Mouse (Mus musculus) adrenal gland (tissue): ENCODE data around the gene Arl15.

ENCODE experiments used
- intact Hi-C: fragments of 180-260 bp; cut with DNase I; formaldehyde crosslinking; loops from one replicate; pipeline ENCODE4 v1.15.1; 2025

Arl15 gene

DNA sequence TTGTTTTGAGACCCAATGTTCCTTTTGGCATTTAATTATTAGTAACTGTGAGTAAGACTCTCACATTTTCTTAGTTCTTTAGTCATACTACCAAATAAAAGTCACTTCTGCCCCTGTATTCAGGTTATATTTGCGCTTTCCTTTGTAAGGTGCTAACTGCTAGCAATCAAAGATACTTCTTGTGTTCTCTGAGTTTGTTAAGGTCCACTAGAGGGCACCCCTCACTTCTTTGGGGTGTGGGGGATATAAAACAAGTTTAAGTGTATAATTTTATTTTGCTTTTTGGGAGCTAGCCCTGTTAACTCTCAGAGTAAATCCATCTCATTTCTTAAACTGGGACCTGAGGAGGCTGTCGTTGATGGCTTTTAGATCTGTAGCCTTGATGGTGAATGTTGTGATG lies 73.4 kb downstream of the Arl15 start:
- intact Hi-C loops, result loop anchor here (5.0 to 10.0 kb wide), 2 partner anchors 225 to 823 kb away; partner anchors contain the start of gene Gpx8

DNA sequence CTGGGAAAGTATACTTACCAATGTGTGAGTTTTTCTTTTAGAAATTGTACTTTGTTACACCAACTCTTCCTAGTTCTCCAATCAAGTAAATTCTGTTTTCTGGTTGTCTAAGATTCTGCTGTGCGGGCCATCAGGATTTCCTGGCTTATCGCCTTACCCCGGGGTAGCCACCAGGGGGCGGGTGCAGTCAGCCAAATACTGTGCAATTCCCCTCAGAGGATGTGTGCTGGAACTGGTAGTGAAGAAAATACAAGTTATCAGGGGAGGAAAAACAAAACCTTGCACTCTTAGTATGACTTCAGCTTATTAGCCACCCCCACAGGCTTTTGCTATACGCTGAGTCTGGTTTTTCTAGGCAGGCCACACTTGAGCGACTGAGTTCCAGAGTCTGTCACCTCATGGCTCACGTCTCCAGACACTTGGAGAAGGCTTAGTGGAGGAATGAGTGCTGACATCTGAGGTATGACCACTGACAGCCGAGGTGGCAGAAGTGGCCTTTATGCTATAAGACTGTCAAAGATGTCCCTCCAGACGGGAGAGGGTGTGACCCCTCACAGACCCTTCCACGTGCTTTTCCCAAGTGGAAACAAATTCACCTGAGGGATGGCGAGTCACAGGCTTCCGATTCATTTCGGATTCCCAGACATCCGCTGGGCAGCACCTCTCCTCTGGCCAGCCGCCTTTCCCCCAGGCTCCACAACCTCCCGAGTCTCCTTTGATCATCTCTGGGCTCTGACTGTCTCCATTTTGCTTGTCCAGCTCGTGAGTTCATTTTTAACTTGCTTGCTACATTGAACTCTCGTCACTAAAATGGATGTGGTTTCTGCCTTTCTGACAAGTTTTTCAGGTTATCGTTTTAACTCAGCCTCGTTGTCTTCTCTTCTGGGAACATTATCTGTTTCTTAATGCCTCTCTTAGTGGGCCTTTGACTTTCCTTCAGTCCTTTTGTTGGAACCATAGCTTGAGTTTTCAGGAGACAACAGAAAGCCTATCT lies 75.2 kb downstream of the Arl15 start:
- intact Hi-C loops, result loop anchor here (5.0 to 10.0 kb wide), 2 partner anchors 227 to 825 kb away; partner anchors contain the start of gene Gpx8

DNA sequence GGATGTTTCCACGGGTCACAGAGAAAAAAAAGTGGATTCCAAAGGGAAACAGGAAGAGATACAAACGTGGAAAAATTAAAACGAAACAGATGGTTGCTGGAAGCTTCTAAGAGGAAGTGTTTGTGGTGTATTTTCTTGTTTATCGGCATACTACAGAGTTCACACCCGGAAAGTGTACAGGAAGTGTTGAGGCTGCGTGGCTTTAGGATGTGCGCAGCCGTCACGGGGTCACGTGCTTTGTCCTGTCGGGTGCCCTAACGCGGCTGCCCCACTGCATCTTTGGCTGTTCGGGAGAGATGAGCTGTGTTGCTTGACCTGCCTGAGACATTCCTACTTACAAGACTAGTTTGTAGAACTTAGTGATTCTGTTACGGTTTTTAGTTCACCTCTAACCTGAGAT lies 76.1 kb downstream of the Arl15 start:
- intact Hi-C loops, result no loop called here

DNA sequence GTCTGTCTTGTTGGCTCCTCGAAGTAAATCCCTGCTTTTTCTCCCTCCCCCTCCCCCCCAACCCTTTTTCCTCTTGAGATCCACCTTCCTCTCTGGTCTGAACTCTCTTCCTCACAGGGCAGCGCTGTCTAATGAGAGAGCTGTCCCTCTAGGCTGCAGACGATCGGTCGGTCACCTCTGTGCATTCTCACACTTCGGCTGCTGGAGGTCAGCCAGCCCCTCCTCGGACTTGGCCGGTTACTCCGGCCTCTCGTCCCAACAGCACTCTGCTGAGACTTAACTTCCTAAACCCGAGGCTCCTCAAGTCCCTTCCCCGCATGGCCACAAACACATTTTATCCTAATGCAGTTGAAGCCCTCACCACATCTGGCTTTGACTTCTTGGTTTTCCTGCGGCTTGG lies 77.5 kb downstream of the Arl15 start:
- intact Hi-C loops, result no loop called here

DNA sequence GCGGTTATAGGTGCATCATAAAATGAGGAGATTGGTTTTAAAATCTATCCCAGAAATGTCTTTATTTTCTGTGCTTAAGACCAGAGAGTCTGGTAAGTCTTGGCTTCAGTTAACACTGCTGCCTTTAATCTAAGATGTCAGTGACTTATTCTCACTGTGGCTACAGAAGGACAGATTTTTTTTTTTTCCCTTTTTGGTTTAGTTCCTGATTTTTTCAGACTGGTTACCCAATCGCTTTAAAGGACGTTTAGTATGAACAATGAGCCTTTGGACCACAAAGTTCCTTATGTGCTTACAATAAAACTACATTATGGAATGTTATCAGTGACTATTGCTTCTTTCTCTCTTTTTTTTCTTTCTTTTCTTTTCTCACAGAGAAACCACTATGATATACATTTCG lies 81.4 kb downstream of the Arl15 start:
- intact Hi-C loops, result loop anchor here (2.0 to 5.0 kb wide), 2 partner anchors 585 to 917 kb away; no protein-coding TSS in a partner anchor

DNA sequence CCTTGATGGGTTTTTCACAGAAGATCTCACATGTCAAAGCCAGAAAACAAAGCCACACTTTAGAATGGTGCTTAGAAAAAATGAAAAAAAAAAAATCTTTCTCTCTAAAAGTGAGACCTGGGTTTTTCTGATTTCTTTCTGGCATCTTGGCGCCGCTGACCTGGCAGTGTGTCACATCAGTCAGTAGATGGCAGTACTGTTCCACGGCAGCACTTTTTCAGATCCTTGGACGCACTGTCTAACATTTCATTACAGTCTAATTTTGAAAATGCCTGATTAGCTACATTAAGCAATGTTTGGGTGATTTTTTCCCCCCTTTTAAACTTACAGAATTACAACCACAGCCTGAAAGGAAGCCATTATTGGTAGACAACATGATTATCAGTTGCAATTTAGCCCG lies 83.1 kb downstream of the Arl15 start:
- intact Hi-C loops, result loop anchor here (2.0 to 5.0 kb wide), 2 partner anchors 583 to 915 kb away; no protein-coding TSS in a partner anchor

DNA sequence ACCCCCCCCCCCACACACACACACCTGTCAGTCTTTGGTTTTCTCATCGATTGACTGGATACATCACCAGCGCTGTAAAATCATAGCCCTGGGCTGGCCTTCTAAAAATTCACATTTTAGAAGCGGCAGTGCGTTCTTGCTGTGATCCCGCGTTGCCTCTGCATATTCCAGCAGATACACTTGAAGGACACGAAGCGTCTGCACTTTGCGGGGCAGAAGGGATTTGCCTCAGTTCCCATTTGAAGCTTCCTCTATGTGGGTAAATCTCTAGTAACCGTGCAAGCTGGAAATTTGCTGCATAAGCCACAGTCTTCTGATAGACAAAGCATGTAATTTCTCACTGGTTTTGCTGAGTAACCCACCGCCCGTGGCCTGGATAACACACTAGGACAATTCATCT lies 84.3 kb downstream of the Arl15 start:
- intact Hi-C loops, result loop anchor here (5.0 kb wide), 1 partner anchor 914 kb away; no protein-coding TSS in a partner anchor

DNA sequence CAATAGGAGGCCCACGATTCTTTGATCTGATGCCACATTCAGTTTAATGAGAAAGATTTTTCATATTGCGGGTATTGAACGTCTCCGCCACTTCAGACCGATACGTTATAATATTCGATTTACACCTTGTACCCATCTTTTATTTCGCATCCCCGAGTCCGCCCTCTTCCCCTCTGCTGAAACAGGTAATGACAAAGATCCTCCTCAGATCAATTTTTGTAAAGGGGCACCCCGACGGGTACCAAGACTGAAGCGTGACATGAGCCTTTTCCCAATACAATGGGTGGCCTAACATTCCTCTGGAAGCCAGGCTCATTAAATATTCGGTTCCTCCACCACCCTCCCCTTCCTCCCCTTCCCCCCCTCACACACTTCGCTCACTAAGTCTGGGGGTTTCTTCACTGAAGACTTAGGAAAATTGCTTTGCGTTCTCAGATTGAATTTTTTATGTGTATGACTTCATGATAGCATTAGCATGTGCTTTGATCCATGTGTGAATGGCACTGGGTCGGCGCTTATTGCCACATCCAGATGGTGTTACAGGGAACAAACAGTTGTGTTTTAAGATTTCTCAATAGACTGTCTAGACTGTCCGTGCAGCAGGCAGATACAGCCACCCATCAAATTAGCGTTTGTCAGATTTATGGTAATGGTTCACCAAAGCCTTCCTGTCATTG lies 85.5 kb downstream of the Arl15 start:
- intact Hi-C loops, result loop anchor here (5.0 kb wide), 1 partner anchor 913 kb away; no protein-coding TSS in a partner anchor

DNA sequence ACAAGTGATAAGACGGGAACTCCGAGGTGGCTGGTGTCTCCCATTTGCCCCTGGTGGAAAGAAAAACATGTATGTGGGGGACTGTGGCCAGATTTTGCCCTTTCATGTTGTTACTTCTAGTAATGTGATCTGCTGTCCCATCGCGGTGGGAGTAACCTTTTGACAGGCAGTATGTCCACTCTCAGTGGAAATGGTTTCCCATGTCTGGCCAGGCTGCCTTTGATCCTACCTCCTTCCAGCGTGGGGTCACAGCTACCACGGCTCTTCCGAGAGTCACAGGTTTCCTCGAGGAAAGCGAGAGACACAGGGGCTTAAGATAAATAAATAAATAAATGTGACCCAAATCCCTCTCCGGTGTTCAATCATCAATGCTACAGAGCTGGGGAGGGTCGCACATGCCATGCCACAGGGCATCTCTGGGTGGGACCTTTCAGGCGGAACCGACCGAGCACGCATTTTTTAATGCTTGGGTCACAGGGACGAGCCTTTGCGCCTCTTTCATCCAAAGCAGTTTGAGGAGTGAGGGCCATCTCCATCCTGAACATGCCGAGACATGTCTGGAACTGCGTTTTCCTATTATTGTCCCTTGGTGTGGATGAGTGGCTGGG lies 86.4 kb downstream of the Arl15 start:
- intact Hi-C loops, result no loop called here

DNA sequence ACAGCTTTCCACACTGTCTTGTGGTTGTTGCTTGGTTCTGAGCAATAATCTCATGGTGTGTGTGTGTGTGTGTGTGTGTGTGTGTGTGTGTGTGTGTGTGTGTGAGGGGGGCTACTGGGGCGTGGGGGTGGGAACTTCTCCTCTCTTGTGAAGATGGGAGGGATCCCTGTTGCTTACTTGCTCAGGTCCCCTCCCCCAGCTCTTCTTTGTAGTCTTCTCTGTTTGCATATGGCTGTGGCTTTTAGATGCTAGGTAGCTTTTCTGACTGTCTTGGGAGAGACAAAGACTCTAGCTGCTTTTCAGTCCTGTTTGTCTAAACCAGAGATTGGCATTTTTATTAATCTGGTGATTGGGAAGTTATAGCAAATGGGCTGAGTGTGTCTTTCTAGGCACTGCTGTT lies 88.7 kb downstream of the Arl15 start:
- intact Hi-C loops, result no loop called here

DNA sequence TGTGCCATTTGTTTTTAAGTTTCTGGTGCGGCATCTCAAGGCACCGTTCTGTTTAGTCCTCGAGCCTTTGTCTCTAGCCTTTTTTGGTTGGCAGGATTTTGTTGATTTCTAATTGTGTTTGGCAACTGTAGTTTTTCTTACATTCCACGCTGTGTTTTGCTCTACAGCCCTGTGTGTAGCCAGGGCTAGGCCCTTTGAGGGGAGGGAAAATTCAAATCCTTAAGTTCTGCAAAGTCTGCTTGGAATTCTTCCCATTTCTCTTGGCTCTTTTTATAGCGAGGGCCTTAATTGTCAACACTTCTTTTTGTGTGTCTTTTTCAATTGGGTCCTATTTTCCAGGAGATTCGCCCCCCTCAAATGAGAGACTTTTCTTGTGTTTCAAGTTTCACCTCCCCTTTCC lies 92.8 kb downstream of the Arl15 start:
- intact Hi-C loops, result no loop called here

DNA sequence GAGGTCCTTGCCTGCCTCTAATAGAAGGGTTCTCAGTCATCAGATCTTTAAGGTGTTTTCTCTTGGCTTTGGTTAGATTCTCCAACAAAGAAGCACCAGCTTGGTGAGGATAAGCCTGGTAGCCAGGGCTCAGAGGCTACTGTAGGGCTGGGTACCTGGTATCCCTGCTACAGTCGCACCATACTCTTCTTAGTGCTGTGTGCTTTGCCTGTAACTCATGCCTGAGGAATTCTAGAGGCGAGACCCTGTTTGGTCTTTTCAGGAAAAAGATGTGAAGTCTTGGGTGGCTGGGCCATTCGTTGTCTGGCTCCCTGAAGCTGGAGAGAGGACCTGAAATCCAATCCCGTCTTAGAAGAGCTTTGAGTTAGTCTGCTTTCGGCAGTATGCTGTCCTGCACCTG lies 93.8 kb downstream of the Arl15 start:
- intact Hi-C loops, result no loop called here

DNA sequence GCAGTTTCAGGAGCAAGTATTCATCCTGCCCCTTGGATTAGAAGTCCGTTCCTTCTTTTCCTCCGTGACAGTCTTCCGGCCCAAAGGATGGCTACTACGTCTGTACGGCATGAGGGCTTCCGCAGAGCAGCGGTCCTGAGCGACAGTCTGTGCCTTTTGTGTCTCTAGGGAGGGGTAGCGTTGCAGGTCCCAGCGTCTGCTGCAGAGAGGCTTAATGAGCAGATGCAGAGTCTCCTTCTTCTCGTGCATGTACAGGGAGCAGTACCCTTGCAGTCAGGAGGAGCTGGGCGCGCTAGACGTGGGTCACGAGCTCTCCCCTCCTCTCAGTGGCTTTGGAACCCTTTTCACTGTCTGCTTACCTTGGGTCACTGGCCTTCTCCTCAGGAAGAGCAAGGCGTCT lies 94.4 kb downstream of the Arl15 start:
- intact Hi-C loops, result no loop called here

DNA sequence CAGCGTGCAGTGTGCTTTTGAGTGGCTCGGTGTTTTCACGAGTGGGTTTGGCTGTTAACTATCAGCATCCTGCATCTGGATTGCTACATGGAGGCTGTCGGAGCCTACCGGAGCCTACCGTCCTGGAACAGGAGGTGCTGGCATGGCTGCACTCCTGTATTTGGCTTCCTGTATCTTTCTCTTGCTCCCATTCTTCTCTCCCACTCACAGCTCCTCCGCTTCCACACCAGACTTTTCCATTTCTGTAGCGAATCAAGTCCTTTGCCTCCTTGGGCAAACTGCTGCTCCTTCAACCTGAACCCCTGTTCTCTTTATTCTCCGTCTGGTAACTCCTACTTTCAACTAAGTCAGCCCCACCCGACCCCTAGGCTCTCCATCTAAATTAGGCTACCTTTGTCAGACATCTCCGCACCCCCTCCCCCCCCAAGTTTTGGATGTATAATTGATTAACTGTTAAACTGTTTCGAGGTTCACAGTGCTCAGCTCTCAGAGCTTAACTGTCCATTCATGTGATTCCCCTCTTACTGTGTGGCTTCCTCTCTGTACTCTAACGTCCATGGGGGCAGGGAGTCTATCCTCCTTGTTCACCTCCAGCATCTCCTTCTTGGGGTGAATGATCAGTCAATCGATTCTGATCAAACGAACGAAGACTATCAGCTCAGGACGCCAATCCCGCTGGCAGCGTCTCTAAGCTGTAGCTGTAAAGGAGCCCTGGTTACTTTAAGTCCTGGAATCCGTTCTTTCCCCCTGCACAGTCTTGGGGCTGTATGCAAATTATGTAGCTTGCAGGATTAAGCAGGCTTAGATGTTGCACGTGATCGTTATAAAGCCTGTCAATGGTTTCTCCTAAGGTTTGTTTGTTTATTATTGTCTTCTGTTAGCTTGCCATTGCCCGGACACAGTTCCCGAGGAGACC lies 95.1 kb downstream of the Arl15 start:
- intact Hi-C loops, result no loop called here

DNA sequence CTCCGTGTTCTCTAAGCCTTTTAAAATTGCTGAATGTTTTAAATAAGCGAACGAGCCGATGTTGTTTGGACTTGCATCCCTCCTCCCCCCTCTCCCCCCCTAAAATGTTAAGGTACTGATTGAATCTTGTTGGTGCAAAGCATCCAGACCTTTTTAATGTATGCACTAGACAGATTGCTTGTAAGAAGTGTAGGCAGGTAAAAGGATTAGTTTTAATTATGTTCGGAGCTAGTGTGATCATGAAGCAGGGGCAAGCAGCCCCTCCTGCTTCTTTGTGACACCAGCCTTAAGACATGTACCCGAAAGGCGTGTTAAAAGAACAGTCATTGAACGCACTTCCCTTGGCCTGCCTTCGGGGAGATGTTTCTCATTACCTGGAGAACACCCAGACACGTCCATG lies 102.4 kb downstream of the Arl15 start:
- intact Hi-C loops, result no loop called here

DNA sequence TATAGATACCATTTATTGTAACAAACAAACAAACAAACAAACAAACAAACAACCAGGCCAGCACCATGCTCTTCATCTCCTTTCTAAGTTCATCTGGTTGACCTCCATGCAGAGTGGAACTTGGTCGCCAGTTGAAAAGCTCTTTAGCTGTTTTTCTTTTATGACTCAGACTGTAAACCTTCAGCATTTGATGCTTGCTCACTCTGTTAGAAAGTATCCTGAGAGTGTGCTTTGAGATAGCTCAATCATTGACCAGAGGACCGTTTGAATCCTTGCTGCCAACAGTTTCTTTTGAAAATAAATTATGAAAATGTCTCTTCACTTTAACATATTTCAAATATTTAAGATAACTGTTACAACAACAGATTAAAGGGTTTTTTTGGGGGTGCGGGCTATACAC lies 103.2 kb downstream of the Arl15 start:
- intact Hi-C loops, result no loop called here

DNA sequence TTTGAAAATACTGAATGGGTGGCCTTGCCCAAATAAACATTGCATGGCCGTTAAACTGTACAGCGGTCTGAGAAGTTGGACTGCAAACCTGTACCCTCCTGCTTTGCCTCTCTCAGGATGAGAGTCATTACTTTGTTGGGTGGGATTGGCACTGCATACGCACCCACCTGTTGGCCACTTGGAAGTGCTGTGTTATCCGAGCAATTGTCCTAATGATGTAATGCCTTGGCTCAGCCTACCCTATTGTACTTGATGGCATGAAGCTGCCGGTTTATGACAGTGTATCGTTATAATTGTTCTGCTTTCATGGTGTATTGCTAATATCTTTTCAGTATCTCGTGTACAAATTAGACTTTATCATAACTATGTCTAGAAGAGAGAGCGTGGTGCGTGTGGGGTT lies 103.6 kb downstream of the Arl15 start:
- intact Hi-C loops, result no loop called here

DNA sequence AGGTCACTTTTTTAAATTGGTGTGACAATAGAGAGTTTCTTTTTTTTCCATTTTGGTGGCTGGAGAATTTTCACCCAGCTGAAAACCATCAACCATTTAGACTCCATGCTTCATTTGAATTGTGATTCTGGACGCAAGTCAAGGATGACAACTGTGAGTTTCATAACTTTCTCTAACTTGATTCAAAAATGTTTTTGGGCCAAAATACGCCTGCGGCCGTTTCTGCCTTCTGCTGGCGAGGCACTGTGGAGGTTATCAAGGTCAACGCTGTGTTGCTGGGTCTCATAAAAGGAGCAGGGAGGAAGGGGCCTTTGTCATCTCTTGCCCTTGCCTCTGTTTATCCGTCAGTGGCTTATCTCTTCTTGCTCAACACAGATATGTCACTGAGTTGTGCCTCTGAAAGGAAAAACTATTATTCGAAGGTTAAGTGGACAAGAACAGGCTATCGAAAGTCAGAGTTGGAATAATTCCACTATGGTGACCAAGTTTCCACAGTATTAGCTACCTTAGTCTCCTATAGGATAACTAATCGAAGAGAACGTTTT lies 106.8 kb downstream of the Arl15 start:
- intact Hi-C loops, result no loop called here

DNA sequence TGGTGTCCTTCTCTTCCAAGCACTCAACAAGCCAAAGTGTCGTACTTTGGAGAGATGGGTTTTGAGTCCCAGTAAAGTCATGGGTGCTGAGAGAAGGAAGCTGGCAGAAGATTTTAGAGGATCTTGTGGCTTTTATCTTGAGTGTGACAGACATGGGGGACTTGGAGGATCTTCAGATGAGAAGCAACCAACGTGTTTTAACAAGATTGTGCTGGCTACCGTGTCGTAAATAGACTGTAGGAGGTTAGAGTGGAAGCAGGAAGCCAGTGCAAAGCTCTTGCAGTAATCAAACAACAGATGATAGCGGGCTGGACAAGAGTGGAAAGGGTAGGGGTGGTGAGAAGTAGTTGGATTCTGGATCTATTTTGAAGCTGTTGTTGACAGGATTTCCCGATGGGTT lies 109.0 kb downstream of the Arl15 start:
- intact Hi-C loops, result no loop called here

DNA sequence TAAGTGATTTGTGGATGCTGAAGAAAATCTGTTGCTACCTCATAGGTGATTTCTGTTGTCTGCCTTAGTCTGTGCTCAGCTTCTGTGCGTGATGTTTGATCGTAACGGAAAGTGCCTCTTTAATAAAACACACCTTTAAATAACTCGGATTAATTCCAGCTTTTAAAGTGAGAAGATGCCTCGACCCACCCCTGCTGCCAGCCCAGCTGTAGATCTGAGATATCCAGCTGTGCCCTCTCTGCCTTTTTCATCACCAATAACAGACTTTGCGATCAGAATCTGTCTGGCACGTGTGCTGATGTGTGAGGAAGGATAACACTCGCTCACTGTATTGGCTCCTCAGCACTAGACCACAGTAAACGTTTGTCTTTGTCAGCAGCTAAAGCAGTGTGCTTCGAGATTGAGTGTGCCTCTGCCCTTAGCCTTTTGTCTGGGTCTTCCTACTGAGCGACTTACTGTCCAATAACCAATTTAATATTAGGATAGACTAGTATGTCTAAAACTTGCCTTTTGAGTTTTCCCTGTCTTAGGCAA lies 117.7 kb downstream of the Arl15 start:
- intact Hi-C loops, result no loop called here
